Mouse (Mus musculus) cerebellum, adult 2 months (tissue): ENCODE results near the gene Ptpn6.

Experiments
- CTCF ChIP-seq: fragments of 200-500 bp; IDR thresholded peaks from 2 replicates; pipeline ENCODE4 v1.5.1; 2011; ENCODE audit warnings: low read depth, mild to moderate bottlenecking, control low read depth, low read length, moderate library complexity, borderline replicate concordance; ENCODE audit not compliant: insufficient read depth
- POLR2A ChIP-seq: fragments of 200-500 bp; IDR thresholded peaks from 2 replicates; pipeline ENCODE4 v1.6.1; 2011; ENCODE audit warnings: low read length, control low read depth, borderline replicate concordance; ENCODE audit not compliant: insufficient read depth

- TF ChIP-seq CTCF (no peak), POLR2A (no peak)
These were observed 37.2 kb downstream of the Ptpn6 start for GRCm38 (mm10) chr6:124701338-124701737.
